16 mouse cellular contexts compared by ENCODE assay signal in the genomic region with DNA sequence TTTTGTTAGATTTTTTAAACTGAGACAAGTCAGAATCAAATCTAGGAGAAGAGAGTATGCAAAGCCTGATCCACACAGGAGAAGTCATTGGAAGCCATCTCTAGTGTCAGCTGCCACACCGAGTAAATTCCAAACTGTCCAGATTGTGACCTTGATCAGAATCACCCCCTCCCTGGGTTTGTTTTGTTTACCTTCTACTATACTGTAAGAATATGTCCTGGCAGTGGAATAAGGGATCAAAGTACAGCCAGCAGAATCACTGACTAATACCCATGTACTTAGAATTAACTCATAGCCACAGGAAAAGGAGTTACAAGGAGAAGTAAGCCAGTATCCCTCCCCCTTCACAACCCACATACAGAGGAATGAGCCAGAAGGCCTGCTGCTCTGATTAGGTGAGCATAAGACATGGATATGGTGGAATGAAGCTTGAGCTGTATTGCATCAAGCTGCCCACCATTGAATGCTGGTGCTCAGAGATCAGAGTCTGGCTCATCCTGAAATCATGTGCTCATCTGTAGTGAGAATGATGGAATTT.
"Had no signal": no experiment of that assay in that cellular context is flagged by ENCODE, and none has a peak within 500 bp of the region (broad histone marks: within the 10 kb centered on the region; RNA-seq: fewer than 3 reads in every experiment).

No protein-coding gene starts in this region.

- H3K4me2 ChIP-seq: limb, embryonic 13.5 days; liver, embryonic 12.5 days; liver, embryonic 15.5 days; lung, embryonic 15.5 days; midbrain, embryonic 11.5 days had no signal

- H3K9me3 ChIP-seq: limb, embryonic 10.5 days; limb, embryonic 13.5 days; liver, embryonic 12.5 days; liver, embryonic 15.5 days; lung, embryonic 15.5 days had no signal

- H3K27me3 ChIP-seq: limb, embryonic 13.5 days; liver, embryonic 12.5 days; liver, embryonic 15.5 days; lung, embryonic 15.5 days had no signal

- ATAC-seq: liver, embryonic 12.5 days had no signal

- H3K36me3 ChIP-seq: limb, embryonic 10.5 days; limb, embryonic 13.5 days; liver, embryonic 12.5 days; liver, embryonic 15.5 days; lung, embryonic 15.5 days had no signal

- H3K4me1 ChIP-seq: limb, embryonic 10.5 days; liver, embryonic 12.5 days; liver, embryonic 15.5 days had no signal

- H3K9ac ChIP-seq: limb, embryonic 13.5 days; liver, embryonic 12.5 days; liver, embryonic 15.5 days; lung, embryonic 15.5 days had no signal

- H3K4me3 ChIP-seq: limb, embryonic 10.5 days; limb, embryonic 13.5 days; liver, embryonic 12.5 days; liver, embryonic 15.5 days; lung, embryonic 15.5 days had no signal

- H3K27ac ChIP-seq: limb, embryonic 10.5 days; limb, embryonic 13.5 days; liver, embryonic 12.5 days; liver, embryonic 15.5 days; lung, embryonic 15.5 days had no signal

- DNase-seq: kidney, adult 9 months; kidney, postnatal 14 days; kidney, postnatal 4 days; liver; lung, adult 18-20 months; lung, postnatal 4 days; midbrain, embryonic 14.5 days; thymus, adult 2 months; thymus, postnatal 14 days; thymus, postnatal 4 days had no signal
